Mouse (Mus musculus) brain, embryonic 14.5 days (tissue): Measurements from ENCODE around the gene Eif2ak4.

Experiments
- CTCF ChIP-seq: fragments of 200-500 bp; IDR thresholded peaks from 2 replicates; pipeline ENCODE4 v1.5.1; 2012; ENCODE audit warnings: inconsistent platforms, mild to moderate bottlenecking, moderate library complexity, borderline replicate concordance; ENCODE audit not compliant: insufficient read depth, insufficient read length; ENCODE audit errors: extremely low read depth
- POLR2A ChIP-seq: fragments of 200-500 bp; IDR thresholded peaks from 2 replicates; pipeline ENCODE4 v1.6.1; 2012; ENCODE audit warnings: mild to moderate bottlenecking, inconsistent platforms, borderline replicate concordance; ENCODE audit not compliant: poor library complexity, insufficient read depth, insufficient read length, severe bottlenecking; ENCODE audit errors: extremely low read depth

DNA sequence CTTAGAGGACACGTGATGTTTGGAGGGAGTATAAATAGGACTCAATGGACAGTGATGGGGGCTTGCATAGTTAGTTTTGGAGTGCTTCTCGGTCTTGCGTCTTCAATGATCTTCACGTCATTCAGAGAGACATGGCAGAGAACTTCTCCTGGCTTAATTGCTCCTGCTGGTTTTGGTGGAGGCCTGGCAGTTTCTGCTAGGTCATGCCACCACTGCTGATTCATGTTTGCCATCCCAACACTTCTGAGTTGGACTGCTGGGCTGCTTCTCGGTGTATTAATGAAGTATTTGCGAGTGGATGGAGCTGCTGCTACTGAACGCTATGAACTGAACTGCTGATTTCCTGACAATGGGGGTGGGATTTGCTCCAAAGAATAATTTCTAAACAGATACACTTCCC, 92.5 kb downstream of the Eif2ak4 start:
- TF ChIP-seq CTCF (no peak), POLR2A (no peak)
